Mouse (Mus musculus): ENCODE results near the gene Trp53bp2.

DNA sequence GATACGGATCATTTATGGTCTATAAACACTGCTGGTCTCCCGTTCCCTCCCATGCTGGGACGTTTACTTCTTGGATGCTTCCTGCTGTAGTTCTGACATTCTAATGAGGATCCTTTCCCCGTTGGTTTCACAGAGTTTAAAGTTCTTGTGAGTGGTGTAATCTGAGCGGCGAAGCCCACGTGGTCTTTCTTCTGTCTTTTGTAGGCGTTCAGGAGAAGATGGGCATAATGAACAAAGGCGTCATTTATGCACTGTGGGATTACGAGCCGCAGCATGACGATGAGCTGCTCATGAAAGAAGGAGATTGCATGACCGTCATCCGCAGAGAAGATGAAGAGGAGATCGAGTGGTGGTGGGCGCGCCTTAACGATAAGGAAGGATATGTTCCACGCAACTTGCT, 49.6 kb downstream of the Trp53bp2 start:
- TF ChIP-seq CTCF (IDR thresholded peaks at IDR 0.05; ENCODE audit: borderline replicate concordance, control insufficient read depth, extremely low read depth, insufficient read depth, low read length, poor library complexity) (no peak), POLR2A (IDR thresholded peaks at IDR 0.05; ENCODE audit: control insufficient read depth, extremely low read depth, insufficient read depth, low read length, poor library complexity) (no peak)

All from thymus, adult 2 months (tissue).